Mouse (Mus musculus) kidney, postnatal 0 days (tissue): Measurements from ENCODE around the gene Txlng. TPM values are rescaled to one million over a fixed set of nuclear protein-coding genes. Genes with fewer than 3 reads are reported as not detected.
"Not testable (repeated sequence)": the region's sequence is repeated elsewhere in the genome, so short reads cannot be mapped to it uniquely, and the experiment has no call there.

Experiments
- ATAC-seq: fragments of 200-750 bp; cut with Nextera tagmentation; replicated peaks from 2 replicates; pipeline ENCODE4 v1.8.0; 2017; ENCODE audit warnings: low read depth, moderate number of reproducible peaks, moderate TSS enrichment, moderate library complexity; ENCODE audit not compliant: low FRiP score
- DNase-seq: peaks from one replicate; pipeline ENCODE4 v3.0.0-alpha.2; 2016; ENCODE audit warnings: low spot score
- H3K27ac ChIP-seq: fragments of 300-500 bp; sonication (generic); 2 replicates; pipeline ENCODE4 v1.5.1; 2014; ENCODE audit warnings: mild to moderate bottlenecking
- H3K27me3 ChIP-seq: fragments of 300-500 bp; sonication (generic); 2 replicates; pipeline ENCODE4 v1.6.1; 2014; ENCODE audit warnings: low read length, mixed read lengths; ENCODE audit not compliant: insufficient read depth
- H3K36me3 ChIP-seq: fragments of 300-500 bp; sonication (generic); 2 replicates; pipeline ENCODE4 v1.6.1; 2014; ENCODE audit warnings: low read length, mixed read lengths; ENCODE audit not compliant: insufficient read depth
- H3K4me1 ChIP-seq: fragments of 300-500 bp; sonication (generic); replicated peaks from 2 replicates; pipeline ENCODE4 v1.6.1; 2014; ENCODE audit warnings: antibody characterized with exemption, low read length, mixed read lengths; ENCODE audit not compliant: insufficient read depth
- H3K4me2 ChIP-seq: fragments of 300-500 bp; sonication (generic); 2 replicates; pipeline ENCODE4 v1.6.1; 2014; ENCODE audit warnings: mild to moderate bottlenecking, low read length, moderate library complexity, mixed read lengths
- H3K4me3 ChIP-seq: fragments of 300-500 bp; sonication (generic); replicated peaks from 2 replicates; pipeline ENCODE4 v1.5.1; 2014; ENCODE audit warnings: low read depth, low read length
- H3K9ac ChIP-seq: fragments of 300-500 bp; sonication (generic); 2 replicates; pipeline ENCODE4 v1.6.1; 2014; ENCODE audit warnings: low read depth, low read length
- H3K9me3 ChIP-seq: fragments of 300-500 bp; sonication (generic); replicated peaks from 2 replicates; pipeline ENCODE4 v1.6.1; 2016; ENCODE audit warnings: low read length, inconsistent platforms, mixed read lengths
- CTCF ChIP-seq: IDR thresholded peaks from 2 replicates; pipeline ENCODE4 v1.5.1; 2016; ENCODE audit warnings: antibody characterized with exemption, low read depth, mild to moderate bottlenecking, moderate library complexity
- WGBS: fragments of 180-500 bp; shearing (Covaris S2); extraction: QIAGEN DNeasy Blood & Tissue Kit; methylation state at CpG from one replicate; pipeline ENCODE4 v1.1.7; 2014; 5-methylcytosine and 5-hydroxymethylcytosine counted together
- polyA plus RNA-seq: library from polyadenylated mRNA; unstranded; fragments of >200 nt; fragmentation: Nextera tagmentation; extraction: Ambion mirVana; gene quantifications from 2 replicates; pipeline ENCODE4 v1.2.1, GENCODE M21; 2015

Txlng gene
- polyA plus RNA-seq, 1 experiment from 2014 or later, result 11.9 TPM

DNA sequence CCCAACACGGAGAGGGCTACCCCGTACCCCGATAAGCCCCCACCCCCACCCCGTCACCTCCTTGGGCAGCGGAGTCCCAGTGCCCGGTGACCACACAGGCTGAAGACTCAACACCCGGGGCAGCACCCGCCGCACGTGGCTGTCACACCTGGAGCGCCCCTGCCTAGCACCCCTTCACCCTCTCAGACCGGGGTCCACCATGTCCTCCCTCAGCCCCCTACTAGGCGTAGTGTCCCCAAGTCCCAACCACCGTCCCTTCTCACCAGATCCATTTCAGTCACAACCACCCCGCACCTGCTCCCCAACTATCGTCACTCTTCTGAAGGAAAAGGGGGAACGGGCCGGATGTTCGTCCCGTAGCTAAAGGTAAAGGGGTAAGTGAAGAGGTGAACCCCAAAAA is 471 bp downstream of the Txlng start:
- no peaks in the 10 kb centered on the region for H3K36me3 ChIP-seq
- peak overlapping the region; percentile 83 for H3K4me2 ChIP-seq
- no peaks in the 10 kb centered on the region for H3K9me3 ChIP-seq
- no peaks in the 10 kb centered on the region for H3K27me3 ChIP-seq
- H3K4me3 ChIP-seq, result peak overlapping the region; percentile 52
- H3K4me1 ChIP-seq, result no peaks in the 10 kb centered on the region
- H3K9ac ChIP-seq, result peak overlapping the region; percentile 57
- DNase-seq, result no peak
- TF ChIP-seq CTCF, result no peak
- H3K27ac ChIP-seq, result no peak overlapping the region
- peak; percentile 27; the same call in 1 of the 2 replicates for ATAC-seq
- 33% methylated on average over 18 of the region's 20 CpGs for WGBS

DNA sequence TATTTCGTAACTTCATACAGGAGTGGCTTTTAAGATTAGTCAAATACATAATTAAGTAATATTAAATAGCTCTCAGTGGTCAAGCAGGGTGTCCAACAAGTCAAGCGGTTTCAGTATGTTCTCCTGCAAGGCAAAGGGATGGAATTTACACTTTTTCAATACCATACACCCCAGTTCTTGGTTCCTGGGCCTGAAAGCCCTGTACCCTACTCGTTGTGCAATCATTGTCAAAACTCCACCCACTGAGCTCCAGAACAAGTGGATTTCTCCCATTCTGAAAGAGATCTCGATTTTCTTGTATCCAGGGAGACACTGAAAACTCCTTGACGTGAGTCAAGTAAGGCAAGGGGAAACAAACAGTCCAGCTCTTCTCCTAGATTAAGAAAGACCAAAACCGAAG is 1.2 kb downstream of the Txlng start:
- H3K9ac ChIP-seq, result no peak overlapping the region
- no peaks in the 10 kb centered on the region for H3K36me3 ChIP-seq
- H3K4me1 ChIP-seq, result no peaks in the 10 kb centered on the region
- DNase-seq, result no peak
- 46% methylated on average over 6 of the region's 6 CpGs for WGBS
- H3K4me3 ChIP-seq, result peak overlapping the region; percentile 52; the same call in 1 of the 2 replicates
- H3K4me2 ChIP-seq, result peak overlapping the region; percentile 83
- no peak for ATAC-seq
- H3K9me3 ChIP-seq, result no peaks in the 10 kb centered on the region
- no peaks in the 10 kb centered on the region for H3K27me3 ChIP-seq
- no peak for TF ChIP-seq CTCF
- H3K27ac ChIP-seq, result no peak overlapping the region

DNA sequence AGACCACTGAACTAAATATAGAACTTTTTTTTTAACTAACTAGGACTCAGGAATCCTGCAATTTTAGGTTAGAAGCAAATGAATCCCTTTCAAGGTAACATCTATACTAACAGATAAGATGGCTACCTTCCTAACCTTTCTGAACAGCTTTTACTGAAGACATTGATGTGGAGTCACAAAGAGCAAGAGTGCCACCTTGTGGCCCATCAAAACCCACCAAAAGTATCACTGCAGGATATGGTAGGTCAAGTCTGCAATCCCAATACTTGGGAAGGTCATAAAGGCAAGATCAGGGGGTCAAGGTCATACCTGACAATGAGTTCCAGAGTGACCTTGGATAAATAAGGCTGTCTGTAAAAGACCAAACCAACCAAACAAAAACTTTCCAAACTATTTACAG is 28.9 kb downstream of the Txlng start:
- Histone ChIP-seq H3K9me3 (no peaks in the 10 kb centered on the region), H3K4me1 (no peaks in the 10 kb centered on the region), H3K27ac (no peak overlapping the region), H3K36me3 (no peaks in the 10 kb centered on the region), H3K9ac (no peak overlapping the region), H3K4me2 (no peak overlapping the region), H3K4me3 (no peak overlapping the region), H3K27me3 (no peaks in the 10 kb centered on the region)
- ATAC-seq (no peak), DNase-seq (peak; percentile 65)
- TF ChIP-seq CTCF, result peak; percentile 69

DNA sequence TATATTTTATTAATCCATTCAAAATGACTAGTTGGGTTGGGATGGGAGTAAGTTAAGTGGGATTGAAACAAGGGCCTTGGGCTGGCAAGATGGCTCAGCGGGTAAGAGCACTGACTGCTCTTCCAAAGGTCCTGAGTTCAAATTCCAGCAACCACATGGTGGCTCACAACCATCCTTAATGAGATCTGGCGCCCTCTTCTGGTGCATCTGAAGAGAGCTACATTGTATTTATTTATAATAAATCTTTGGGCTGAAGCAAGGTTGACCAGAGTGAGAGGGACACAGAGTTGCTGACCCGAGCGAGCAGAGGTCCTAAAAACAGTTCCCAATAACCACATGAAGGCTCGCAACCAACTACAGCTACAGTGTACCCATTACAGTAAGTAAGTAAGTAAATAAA is 37.9 kb downstream of the Txlng start:
- peak; percentile 6 for DNase-seq
- H3K27ac ChIP-seq, H3K36me3 ChIP-seq, H3K9me3 ChIP-seq, H3K9ac ChIP-seq, H3K4me1 ChIP-seq, ATAC-seq, H3K4me3 ChIP-seq, H3K27me3 ChIP-seq, H3K4me2 ChIP-seq: not testable (repeated sequence)
- TF ChIP-seq CTCF, result peak; percentile 41; the same call in 1 of the 2 replicates
- WGBS, result 83% methylated on average over 5 of the region's 5 CpGs

DNA sequence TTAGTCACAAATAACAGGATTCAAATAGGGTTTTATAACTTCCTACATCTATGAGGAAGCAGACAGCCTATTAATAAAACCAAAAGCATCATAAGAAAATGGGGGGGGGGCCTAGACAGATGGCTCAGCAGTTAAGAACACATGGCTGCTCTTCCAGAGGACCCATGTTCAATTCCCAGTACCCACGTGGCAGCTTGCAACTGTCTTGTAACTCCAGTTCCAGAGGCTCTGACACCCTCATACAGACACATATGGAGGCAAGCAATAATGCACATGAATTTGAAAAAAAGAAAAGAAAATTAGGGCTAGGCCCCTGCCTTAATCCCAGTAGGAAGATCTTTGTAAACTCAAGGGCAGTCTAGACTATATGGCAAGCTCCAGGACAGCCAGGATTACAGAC is 40.9 kb downstream of the Txlng start:
- ATAC-seq (no peak), DNase-seq (no peak)
- H3K4me1 ChIP-seq, result no peaks in the 10 kb centered on the region
- no peaks in the 10 kb centered on the region for H3K9me3 ChIP-seq
- H3K27ac ChIP-seq, result no peak overlapping the region
- 59% methylated on average over 1 of the region's 1 CpGs for WGBS
- H3K4me2 ChIP-seq, result no peak overlapping the region
- H3K36me3 ChIP-seq, result no peaks in the 10 kb centered on the region
- no peak overlapping the region for H3K9ac ChIP-seq
- H3K27me3 ChIP-seq, result no peaks in the 10 kb centered on the region
- no peak overlapping the region for H3K4me3 ChIP-seq
- no peak for TF ChIP-seq CTCF

DNA sequence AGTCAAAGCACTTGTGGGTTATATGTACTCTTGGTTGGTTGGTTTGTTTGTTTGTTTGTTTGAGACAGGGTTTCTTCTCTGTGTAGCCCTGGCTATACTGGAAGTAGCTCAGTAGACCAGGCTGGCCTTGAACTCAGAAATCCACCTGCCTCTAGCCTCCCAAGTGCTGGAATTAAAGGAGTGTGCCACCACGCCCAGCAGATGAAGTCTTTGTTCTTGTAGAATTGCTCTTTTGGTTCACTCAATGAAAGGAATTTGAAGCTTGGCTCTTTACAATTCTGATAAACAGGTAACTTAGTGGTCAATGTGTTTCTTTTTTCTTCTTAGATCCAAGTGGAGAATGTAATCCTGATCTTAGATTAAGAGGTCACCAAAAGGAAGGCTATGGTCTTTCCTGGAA is 58.5 kb downstream of the Txlng start:
- no peak for TF ChIP-seq CTCF
- ATAC-seq (no peak), DNase-seq (no peak)
- H3K27me3 ChIP-seq, result no peaks in the 10 kb centered on the region
- H3K27ac ChIP-seq, result no peak overlapping the region
- no peak overlapping the region for H3K4me3 ChIP-seq
- H3K4me2 ChIP-seq, result no peak overlapping the region
- WGBS, result 85% methylated on average over 1 of the region's 1 CpGs
- H3K9ac ChIP-seq, result no peak overlapping the region
- no peaks in the 10 kb centered on the region for H3K9me3 ChIP-seq
- H3K36me3 ChIP-seq, result 0 out of 2 replicates have a peak, but pooled peaks cover 12% of the 10 kb centered on the region
- no peaks in the 10 kb centered on the region for H3K4me1 ChIP-seq

DNA sequence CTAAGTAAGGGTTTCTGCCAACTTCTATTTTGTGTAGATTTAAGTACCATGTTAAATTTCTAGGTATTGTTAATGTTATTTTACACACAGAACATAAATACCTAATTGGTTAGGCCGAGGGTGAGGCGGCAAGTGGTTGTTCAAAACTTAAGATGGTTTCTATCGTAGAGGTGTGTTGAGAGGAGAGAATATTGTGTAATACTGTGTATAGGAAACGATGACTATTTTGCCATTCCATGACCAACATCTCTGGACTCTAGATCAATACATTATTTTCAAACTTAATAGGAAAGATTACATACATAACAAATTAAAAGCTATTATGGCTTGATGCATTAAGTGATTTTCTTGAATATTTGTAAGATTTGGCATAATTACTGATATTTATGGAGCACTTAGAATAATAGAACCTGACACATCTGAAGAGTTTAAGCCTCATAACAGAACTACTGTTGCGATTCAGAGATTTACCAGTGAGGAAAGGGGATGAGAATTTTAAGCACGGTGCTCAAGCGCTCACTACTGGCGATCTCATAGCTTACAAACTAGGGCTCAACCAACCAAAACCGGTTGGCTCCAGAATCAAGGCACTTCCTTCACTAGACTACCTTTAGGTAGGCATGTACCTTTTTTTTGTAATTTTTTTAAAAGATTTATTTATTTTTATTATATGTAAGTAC is 67.4 kb downstream of the Txlng start:
- Histone ChIP-seq H3K4me3 (peak overlapping the region; percentile 66), H3K9ac (peak overlapping the region; percentile 85), H3K27ac (peak overlapping the region; percentile 99; the same call in 1 of the 2 replicates), H3K9me3 (no peaks in the 10 kb centered on the region), H3K27me3 (no peaks in the 10 kb centered on the region), H3K36me3 (no peaks in the 10 kb centered on the region), H3K4me2 (peak overlapping the region; percentile 45), H3K4me1 (no peaks in the 10 kb centered on the region)
- 38% methylated on average over 9 of the region's 9 CpGs for WGBS
- DNase-seq, result peak; percentile 42
- no peak for ATAC-seq
- no peak for TF ChIP-seq CTCF
